Mouse (Mus musculus): ENCODE data around the gene Kcne3. TPM values are rescaled to one million over a fixed set of nuclear protein-coding genes. Genes with fewer than 3 reads are reported as not detected.
A peak's percentile ranks its signal among the peaks of the same experiment; 100 is the strongest.

Gene Kcne3
- total RNA-seq, 1 experiment = not detected

GRCm38 (mm10) chr7:100227896-100228525 is 51.7 kb downstream of the Kcne3 start:
- TF ChIP-seq HCFC1 (IDR thresholded peaks at IDR 0.05; ENCODE audit: borderline replicate concordance, insufficient read depth, low read length) = no peak
- TF ChIP-seq ZNF384 (IDR thresholded peaks at IDR 0.05; ENCODE audit: low read depth, low read length) = no peak
- no peak for TF ChIP-seq MAFK (IDR thresholded peaks at IDR 0.05; ENCODE audit: insufficient read depth, low read depth, low read length)
- no peak for TF ChIP-seq ZC3H11A (IDR thresholded peaks at IDR 0.05; ENCODE audit: borderline replicate concordance, low read depth, low read length)
- no peak for TF ChIP-seq CHD2 (IDR thresholded peaks at IDR 0.05; ENCODE audit: low read depth, low read length)
- no peaks in the 10 kb centered on the region for H3K9me3 ChIP-seq (ENCODE audit: control insufficient read depth, insufficient read depth, low read depth, low read length)
- H3K27ac ChIP-seq (ENCODE audit: insufficient read depth, low read depth, low read length, poor library complexity, severe bottlenecking) = peak overlapping the region; percentile 2
- peak overlapping the region; percentile 74 to 82 for H3K4me3 ChIP-seq (ENCODE audit: insufficient read depth in 1 of 2, low read depth in 1 of 2, low read length in 2 of 2, poor library complexity in 1 of 2, severe bottlenecking in 1 of 2)
- H3K4me1 ChIP-seq (ENCODE audit: control insufficient read depth in 2 of 2, insufficient read depth in 2 of 2, low read length in 2 of 2, poor library complexity in 1 of 2) = no peaks in the 10 kb centered on the region; a peak in 1 of 4 replicates
- peak overlapping the region; percentile 78 for H3K9ac ChIP-seq (ENCODE audit: insufficient read depth, low read depth, low read length, poor library complexity, severe bottlenecking)
- in situ Hi-C loops (cut with MboI; ENCODE audit: low sequenced_read_pairs in 2 of 2, unreplicated experiment in 2 of 2) = no loop called here
- H3K36me3 ChIP-seq (ENCODE audit: control insufficient read depth, insufficient read depth, low read length, poor library complexity, severe bottlenecking) = no peaks in the 10 kb centered on the region
- DNase-seq (ENCODE audit: low read depth, low spot score) = no peak

GRCm38 (mm10) chr7:100228957-100229356 is 52.7 kb downstream of the Kcne3 start:
- in situ Hi-C loops (cut with MboI; ENCODE audit: low sequenced_read_pairs in 2 of 2, unreplicated experiment in 2 of 2) = no loop called here
- no peaks in the 10 kb centered on the region for H3K36me3 ChIP-seq (ENCODE audit: control insufficient read depth, insufficient read depth, low read length, poor library complexity, severe bottlenecking)
- no peak overlapping the region for H3K9ac ChIP-seq (ENCODE audit: insufficient read depth, low read depth, low read length, poor library complexity, severe bottlenecking)
- no peaks in the 10 kb centered on the region; a peak in 1 of 4 replicates for H3K4me1 ChIP-seq (ENCODE audit: control insufficient read depth in 2 of 2, insufficient read depth in 2 of 2, low read length in 2 of 2, poor library complexity in 1 of 2)
- H3K4me3 ChIP-seq (ENCODE audit: insufficient read depth in 1 of 2, low read depth in 1 of 2, low read length in 2 of 2, poor library complexity in 1 of 2, severe bottlenecking in 1 of 2) = 0 out of 4 replicates have a peak overlapping the region, but pooled peaks of 1 of the 2 experiments have one; percentile 0
- TF ChIP-seq ZC3H11A (IDR thresholded peaks at IDR 0.05; ENCODE audit: borderline replicate concordance, low read depth, low read length) = no peak
- no peak for TF ChIP-seq CHD2 (IDR thresholded peaks at IDR 0.05; ENCODE audit: low read depth, low read length)
- no peak for TF ChIP-seq HCFC1 (IDR thresholded peaks at IDR 0.05; ENCODE audit: borderline replicate concordance, insufficient read depth, low read length)
- no peak for TF ChIP-seq ZNF384 (IDR thresholded peaks at IDR 0.05; ENCODE audit: low read depth, low read length)
- TF ChIP-seq MAFK (IDR thresholded peaks at IDR 0.05; ENCODE audit: insufficient read depth, low read depth, low read length) = no peak
- H3K27ac ChIP-seq (ENCODE audit: insufficient read depth, low read depth, low read length, poor library complexity, severe bottlenecking) = no peak overlapping the region
- DNase-seq (ENCODE audit: low read depth, low spot score) = no peak
- no peaks in the 10 kb centered on the region for H3K9me3 ChIP-seq (ENCODE audit: control insufficient read depth, insufficient read depth, low read depth, low read length)

- Histone ChIP-seq H3K36me3 (ENCODE audit: control insufficient read depth, insufficient read depth, low read length, poor library complexity, severe bottlenecking) (no peaks in the 10 kb centered on the region), H3K4me3 (ENCODE audit: insufficient read depth in 1 of 2, low read depth in 1 of 2, low read length in 2 of 2, poor library complexity in 1 of 2, severe bottlenecking in 1 of 2) (no peak overlapping the region), H3K9me3 (ENCODE audit: control insufficient read depth, insufficient read depth, low read depth, low read length) (no peaks in the 10 kb centered on the region), H3K4me1 (ENCODE audit: control insufficient read depth in 2 of 2, insufficient read depth in 2 of 2, low read length in 2 of 2, poor library complexity in 1 of 2) (no peaks in the 10 kb centered on the region; a peak in 1 of 4 replicates), H3K27ac (ENCODE audit: insufficient read depth, low read depth, low read length, poor library complexity, severe bottlenecking) (no peak overlapping the region), H3K9ac (ENCODE audit: insufficient read depth, low read depth, low read length, poor library complexity, severe bottlenecking) (no peak overlapping the region)
- in situ Hi-C loops (cut with MboI; ENCODE audit: low sequenced_read_pairs in 2 of 2, unreplicated experiment in 2 of 2) = no loop called here
- DNase-seq (ENCODE audit: low read depth, low spot score) = no peak
- TF ChIP-seq MAFK (IDR thresholded peaks at IDR 0.05; ENCODE audit: insufficient read depth, low read depth, low read length) (no peak), ZNF384 (IDR thresholded peaks at IDR 0.05; ENCODE audit: low read depth, low read length) (no peak), ZC3H11A (IDR thresholded peaks at IDR 0.05; ENCODE audit: borderline replicate concordance, low read depth, low read length) (no peak), CHD2 (IDR thresholded peaks at IDR 0.05; ENCODE audit: low read depth, low read length) (no peak), HCFC1 (IDR thresholded peaks at IDR 0.05; ENCODE audit: borderline replicate concordance, insufficient read depth, low read length) (no peak)
These were observed 54.3 kb downstream of the Kcne3 start for GRCm38 (mm10) chr7:100230646-100231045.

GRCm38 (mm10) chr7:100231661-100232060 is 55.4 kb downstream of the Kcne3 start:
- H3K9me3 ChIP-seq (ENCODE audit: control insufficient read depth, insufficient read depth, low read depth, low read length) = no peaks in the 10 kb centered on the region
- H3K4me3 ChIP-seq (ENCODE audit: insufficient read depth in 1 of 2, low read depth in 1 of 2, low read length in 2 of 2, poor library complexity in 1 of 2, severe bottlenecking in 1 of 2) = no peak overlapping the region
- no peaks in the 10 kb centered on the region for H3K36me3 ChIP-seq (ENCODE audit: control insufficient read depth, insufficient read depth, low read length, poor library complexity, severe bottlenecking)
- DNase-seq (ENCODE audit: low read depth, low spot score) = no peak
- in situ Hi-C loops (cut with MboI; ENCODE audit: low sequenced_read_pairs in 2 of 2, unreplicated experiment in 2 of 2) = no loop called here
- TF ChIP-seq ZNF384 (IDR thresholded peaks at IDR 0.05; ENCODE audit: low read depth, low read length) (no peak), ZC3H11A (IDR thresholded peaks at IDR 0.05; ENCODE audit: borderline replicate concordance, low read depth, low read length) (no peak), HCFC1 (IDR thresholded peaks at IDR 0.05; ENCODE audit: borderline replicate concordance, insufficient read depth, low read length) (no peak), MAFK (IDR thresholded peaks at IDR 0.05; ENCODE audit: insufficient read depth, low read depth, low read length) (no peak), CHD2 (IDR thresholded peaks at IDR 0.05; ENCODE audit: low read depth, low read length) (no peak)
- H3K27ac ChIP-seq (ENCODE audit: insufficient read depth, low read depth, low read length, poor library complexity, severe bottlenecking) = no peak overlapping the region
- H3K9ac ChIP-seq (ENCODE audit: insufficient read depth, low read depth, low read length, poor library complexity, severe bottlenecking) = no peak overlapping the region
- H3K4me1 ChIP-seq (ENCODE audit: control insufficient read depth in 2 of 2, insufficient read depth in 2 of 2, low read length in 2 of 2, poor library complexity in 1 of 2) = no peaks in the 10 kb centered on the region; a peak in 1 of 4 replicates

Measured in ES-E14 (cell line).